Mouse (Mus musculus): ENCODE results near the gene Spsb2. TPM values are rescaled to one million over a fixed set of nuclear protein-coding genes. Genes with fewer than 3 reads are reported as not detected.

The Spsb2 gene
- total RNA-seq (2015; ENCODE audit: low replicate concordance) (0.58 TPM in 1 of 2 replicates, not detected in the other), total RNA-seq (2017; ENCODE audit: low replicate concordance) (2.6 and 4.3 TPM in 2 replicates)

GRCm38 (mm10) chr6:124808358-124809012 lies at the start of gene Spsb2:
Spsb2 (plus strand) TSS chr6:124808661.
- ATAC-seq (replicated peaks; ENCODE audit: low FRiP score, poor library complexity, severe bottlenecking) = peak; percentile 62

GRCm38 (mm10) chr6:124758849-124759232 lies 49.6 kb upstream of the Spsb2 start:
- ATAC-seq (replicated peaks; ENCODE audit: low FRiP score, poor library complexity, severe bottlenecking) = no peak

- ATAC-seq (replicated peaks; ENCODE audit: low FRiP score, poor library complexity, severe bottlenecking) = peak; percentile 84
Observed at GRCm38 (mm10) chr6:124759259-124759658, 49.2 kb upstream of the Spsb2 start.

GRCm38 (mm10) chr6:124765951-124766350 lies 42.5 kb upstream of the Spsb2 start:
- ATAC-seq (replicated peaks; ENCODE audit: low FRiP score, poor library complexity, severe bottlenecking) = no peak

- no peak for ATAC-seq (replicated peaks; ENCODE audit: low FRiP score, poor library complexity, severe bottlenecking)
Observed at GRCm38 (mm10) chr6:124767536-124767919, 40.9 kb upstream of the Spsb2 start.

- no peak for ATAC-seq (replicated peaks; ENCODE audit: low FRiP score, poor library complexity, severe bottlenecking)
Observed at GRCm38 (mm10) chr6:124767920-124768703, 40.3 kb upstream of the Spsb2 start.

- no peak for ATAC-seq (replicated peaks; ENCODE audit: low FRiP score, poor library complexity, severe bottlenecking)
Observed at GRCm38 (mm10) chr6:124768704-124769044, 39.8 kb upstream of the Spsb2 start.

- ATAC-seq (replicated peaks; ENCODE audit: low FRiP score, poor library complexity, severe bottlenecking) = no peak
Observed at GRCm38 (mm10) chr6:124769101-124769765, 39.2 kb upstream of the Spsb2 start, which contains the start of gene Eno2. Eno2 (minus strand) TSS chr6:124769673.

- ATAC-seq (replicated peaks; ENCODE audit: low FRiP score, poor library complexity, severe bottlenecking) = no peak
Observed at GRCm38 (mm10) chr6:124770013-124770412, 38.4 kb upstream of the Spsb2 start.

- ATAC-seq (replicated peaks; ENCODE audit: low FRiP score, poor library complexity, severe bottlenecking) = no peak
Observed at GRCm38 (mm10) chr6:124770511-124770910, 38.0 kb upstream of the Spsb2 start.

- ATAC-seq (replicated peaks; ENCODE audit: low FRiP score, poor library complexity, severe bottlenecking) = no peak
Observed at GRCm38 (mm10) chr6:124779222-124779983, 29.1 kb upstream of the Spsb2 start, which contains the start of gene Lrrc23. Lrrc23 (minus strand) TSS chr6:124779727.

GRCm38 (mm10) chr6:124779984-124780416 lies 28.5 kb upstream of the Spsb2 start:
- no peak for ATAC-seq (replicated peaks; ENCODE audit: low FRiP score, poor library complexity, severe bottlenecking)

GRCm38 (mm10) chr6:124780917-124781316 lies 27.5 kb upstream of the Spsb2 start:
- ATAC-seq (replicated peaks; ENCODE audit: low FRiP score, poor library complexity, severe bottlenecking) = no peak

GRCm38 (mm10) chr6:124782436-124782835 lies 26.0 kb upstream of the Spsb2 start:
- no peak for ATAC-seq (replicated peaks; ENCODE audit: low FRiP score, poor library complexity, severe bottlenecking)

GRCm38 (mm10) chr6:124786756-124787420 lies 21.6 kb upstream of the Spsb2 start:
- ATAC-seq (replicated peaks; ENCODE audit: low FRiP score, poor library complexity, severe bottlenecking) = no peak

GRCm38 (mm10) chr6:124787722-124788121 lies 20.7 kb upstream of the Spsb2 start:
- no peak for ATAC-seq (replicated peaks; ENCODE audit: low FRiP score, poor library complexity, severe bottlenecking)

GRCm38 (mm10) chr6:124789519-124789918 lies 18.9 kb upstream of the Spsb2 start:
- ATAC-seq (replicated peaks; ENCODE audit: low FRiP score, poor library complexity, severe bottlenecking) = no peak

GRCm38 (mm10) chr6:124790121-124790520 lies 18.3 kb upstream of the Spsb2 start:
- no peak for ATAC-seq (replicated peaks; ENCODE audit: low FRiP score, poor library complexity, severe bottlenecking)

- ATAC-seq (replicated peaks; ENCODE audit: low FRiP score, poor library complexity, severe bottlenecking) = no peak
Observed at GRCm38 (mm10) chr6:124791911-124792310, 16.6 kb upstream of the Spsb2 start.
